Mouse (Mus musculus) heart, postnatal 25 days (tissue): ENCODE measurements at regions not wholly inside any gene's neighbourhood (a gene's known extent, or its start where the extent isn't known, plus 50 kb on each side); places are given as distances from the start of the nearest gene placed in this dataset.

Source experiments
- DNase-seq: peaks from one replicate; pipeline ENCODE4 v3.0.0; 2022; ENCODE audit warnings: low spot score
- intact Hi-C: fragments of 180-260 bp; cut with DNase I; formaldehyde crosslinking; loops from one replicate; pipeline ENCODE4 v1.15.1; 2025

GRCm38 (mm10) chr5:75248279-75248678, 96.2 kb downstream of the Pdgfra start:
- no peak for DNase-seq
- intact Hi-C loops, result no loop called here

- DNase-seq, result no peak
- intact Hi-C loops, result no loop called here
Observed at GRCm38 (mm10) chr5:75249671-75250070, 97.6 kb downstream of the Pdgfra start.

GRCm38 (mm10) chr5:75253349-75253748, 101.3 kb downstream of the Pdgfra start:
- intact Hi-C loops, result no loop called here
- DNase-seq, result no peak

- DNase-seq, result no peak
- intact Hi-C loops, result no loop called here
Observed at GRCm38 (mm10) chr5:75253830-75254229, 101.7 kb downstream of the Pdgfra start.

- DNase-seq, result no peak
Observed at GRCm38 (mm10) chr5:75256186-75256585, 104.1 kb downstream of the Pdgfra start.

GRCm38 (mm10) chr5:75257067-75257466, 105.0 kb downstream of the Pdgfra start:
- intact Hi-C loops, result no loop called here
- DNase-seq, result no peak

More at GRCm38 (mm10) chr5:75256186-75256585, 104.1 kb downstream of the Pdgfra start:
- intact Hi-C loops, result no loop called here

GRCm38 (mm10) chr5:75260247-75260646, 108.2 kb downstream of the Pdgfra start:
- no peak for DNase-seq
- intact Hi-C loops, result no loop called here

GRCm38 (mm10) chr5:75266111-75266676, 114.1 kb downstream of the Pdgfra start:
- no peak for DNase-seq
- intact Hi-C loops, result no loop called here

GRCm38 (mm10) chr5:75266871-75267270, 114.8 kb downstream of the Pdgfra start:
- intact Hi-C loops, result no loop called here
- DNase-seq, result no peak

- no peak for DNase-seq
- intact Hi-C loops, result no loop called here
Observed at GRCm38 (mm10) chr5:75267766-75268165, 115.7 kb downstream of the Pdgfra start.

- no peak for DNase-seq
- intact Hi-C loops, result no loop called here
Observed at GRCm38 (mm10) chr5:75278041-75278440, 125.9 kb downstream of the Pdgfra start.

- no peak for DNase-seq
- intact Hi-C loops, result no loop called here
Observed at GRCm38 (mm10) chr5:75279561-75280171, 127.6 kb downstream of the Pdgfra start.

- no peak for DNase-seq
- intact Hi-C loops, result no loop called here
Observed at GRCm38 (mm10) chr5:75280698-75281097, 128.6 kb downstream of the Pdgfra start.

GRCm38 (mm10) chr5:75281510-75281909, 129.4 kb downstream of the Pdgfra start:
- intact Hi-C loops, result no loop called here

GRCm38 (mm10) chr5:75282617-75283016, 130.5 kb downstream of the Pdgfra start:
- intact Hi-C loops, result no loop called here
- no peak for DNase-seq

More at GRCm38 (mm10) chr5:75281510-75281909, 129.4 kb downstream of the Pdgfra start:
- no peak for DNase-seq

- intact Hi-C loops, result no loop called here
- no peak for DNase-seq
Observed at GRCm38 (mm10) chr5:75283841-75284240, 131.7 kb downstream of the Pdgfra start.

GRCm38 (mm10) chr5:75285950-75286349, 133.9 kb downstream of the Pdgfra start:
- intact Hi-C loops, result no loop called here
- DNase-seq, result no peak

GRCm38 (mm10) chr5:75295676-75296075, 143.6 kb downstream of the Pdgfra start:
- intact Hi-C loops, result no loop called here
- no peak for DNase-seq

- DNase-seq, result no peak
- intact Hi-C loops, result no loop called here
Observed at GRCm38 (mm10) chr5:75312897-75313296, 160.8 kb downstream of the Pdgfra start.

- no peak for DNase-seq
- intact Hi-C loops, result no loop called here
Observed at GRCm38 (mm10) chr5:75315956-75316355, 163.9 kb downstream of the Pdgfra start.

- intact Hi-C loops, result no loop called here
Observed at GRCm38 (mm10) chr5:75320536-75320935, 168.4 kb downstream of the Pdgfra start.

GRCm38 (mm10) chr5:75334050-75334449, 182.0 kb downstream of the Pdgfra start:
- intact Hi-C loops, result no loop called here
- DNase-seq, result no peak

More at GRCm38 (mm10) chr5:75320536-75320935, 168.4 kb downstream of the Pdgfra start:
- DNase-seq, result no peak
